Mouse (Mus musculus): ENCODE measurements around the gene Asphd2.

DNA sequence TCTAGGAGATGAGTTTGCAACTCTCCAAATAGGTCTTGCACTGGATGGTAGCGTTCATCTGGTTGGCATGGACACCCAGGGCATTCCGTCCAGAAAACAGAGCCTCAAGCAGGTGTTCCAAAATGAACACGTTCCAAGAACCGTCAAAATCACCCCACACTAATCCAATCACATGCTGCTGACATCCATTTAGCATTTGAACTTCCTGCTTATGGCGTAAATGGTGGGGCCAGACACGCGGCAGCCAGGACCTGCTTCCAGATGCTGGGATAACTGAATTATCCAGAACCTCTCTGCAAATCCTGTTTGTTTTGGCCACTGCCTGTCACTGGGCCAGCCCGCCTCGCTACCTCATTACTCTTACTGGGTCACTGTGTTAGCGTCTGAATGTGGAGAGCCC, 4.6 kb upstream of the Asphd2 start:
- TF ChIP-seq EP300 (IDR thresholded peaks at IDR 0.05; ENCODE audit: low read depth) (no peak), CTCF (IDR thresholded peaks at IDR 0.05; ENCODE audit: low read depth) (no peak)
